Mouse (Mus musculus): ENCODE measurements at regions not wholly inside any gene's neighbourhood (a gene's known extent, or its start where the extent isn't known, plus 50 kb on each side); places are given as distances from the start of the nearest gene placed in this dataset.
"Not testable (repeated sequence)": the region's sequence is repeated elsewhere in the genome, so short reads cannot be mapped to it uniquely, and the experiment has no call there.

DNA sequence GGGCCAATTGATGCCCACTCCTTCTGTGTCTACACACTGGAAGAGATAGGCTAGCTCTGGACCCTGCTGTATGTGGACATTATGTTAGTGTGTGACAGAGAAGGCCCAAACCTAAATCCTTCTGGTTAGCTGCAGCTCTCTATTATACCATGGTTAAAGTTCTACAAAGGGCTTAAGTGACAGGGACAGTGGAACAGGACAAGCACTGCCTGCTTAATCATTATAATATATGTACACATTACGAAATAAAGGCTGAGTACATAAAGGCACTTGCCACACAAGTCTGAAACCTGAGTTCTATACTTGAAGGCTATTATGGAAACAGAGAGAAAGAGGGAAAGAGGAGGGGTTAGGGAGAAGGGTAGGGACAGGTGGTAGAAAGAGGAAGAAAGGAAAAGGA lies 55.2 kb downstream of the Rdh14 start:
- DNase-seq (ENCODE audit: low spot score in 2 of 2): no peak

DNA sequence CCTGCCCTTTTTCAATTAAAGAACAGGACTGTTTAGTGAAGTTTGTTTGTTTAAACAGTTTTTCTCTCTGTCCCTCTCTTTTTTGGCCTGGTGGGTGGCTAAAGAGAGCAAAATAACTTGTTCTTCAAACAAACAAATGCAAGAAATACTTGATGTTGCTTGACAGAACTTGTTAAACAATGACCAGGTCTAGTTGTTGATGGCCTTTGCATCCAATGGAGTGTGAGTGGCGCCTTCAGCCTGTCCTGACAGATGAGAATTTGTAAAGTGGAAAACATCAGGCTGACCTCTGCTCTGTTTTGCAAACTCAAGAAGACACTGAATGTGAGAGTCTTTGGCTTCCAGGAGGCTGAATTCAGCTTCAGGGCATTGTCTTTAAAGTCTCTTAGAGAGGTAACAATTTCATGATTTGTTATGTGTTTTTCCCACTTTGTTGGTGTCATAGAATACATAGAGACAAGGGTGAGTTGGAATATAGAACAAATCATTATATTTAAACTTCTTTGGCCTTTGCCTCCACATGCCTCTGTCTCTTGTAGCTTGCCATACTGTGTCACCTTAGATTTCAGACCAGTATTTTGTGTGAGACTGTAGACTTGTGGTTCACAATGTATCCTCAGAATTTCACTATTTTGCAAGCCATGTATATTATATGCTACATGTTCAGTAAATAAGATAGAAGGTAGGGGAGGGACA lies 67.5 kb downstream of the Rdh14 start:
- no peak for DNase-seq (ENCODE audit: low spot score in 2 of 2)

DNA sequence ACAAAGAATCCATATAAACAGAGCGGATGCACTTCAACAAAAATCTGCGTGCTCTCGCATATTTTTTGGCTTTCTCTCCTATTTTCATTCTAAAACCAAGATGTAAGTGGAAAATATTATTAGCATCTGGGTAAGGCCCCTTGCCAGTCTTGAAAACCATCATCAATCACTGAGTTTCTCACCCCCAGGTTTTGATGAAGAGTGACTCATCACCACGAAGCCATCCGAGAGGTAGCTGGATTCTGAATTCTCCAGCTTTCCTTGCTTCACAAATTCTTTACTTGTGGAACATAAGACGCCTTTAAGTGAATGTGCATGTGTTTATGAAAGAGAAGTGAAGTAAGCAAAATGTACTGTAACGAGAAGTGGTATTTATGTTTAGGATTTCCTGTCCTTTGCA lies 71.2 kb downstream of the Rdh14 start:
- DNase-seq (ENCODE audit: low spot score in 2 of 2): no peak

DNA sequence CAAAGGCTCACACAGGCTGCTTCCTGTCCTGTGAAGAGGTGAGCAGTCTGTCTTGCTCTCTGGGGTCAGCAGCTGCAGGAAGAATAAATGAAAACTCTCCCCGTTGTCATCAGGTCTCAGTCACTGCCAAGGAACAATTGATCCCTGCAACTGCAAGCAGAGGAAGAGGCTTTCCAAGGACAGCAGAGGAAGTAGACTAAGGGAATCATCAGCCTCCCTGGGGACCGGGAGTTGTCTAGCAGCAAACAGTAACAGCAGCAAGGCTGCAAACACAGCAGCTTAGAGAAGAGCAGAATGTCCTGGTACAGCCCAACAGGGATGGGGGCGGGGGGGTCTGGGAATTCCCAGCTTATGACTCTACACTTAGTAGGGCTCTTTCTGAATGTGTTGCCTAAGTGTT lies 72.4 kb downstream of the Rdh14 start:
- DNase-seq (ENCODE audit: low spot score in 2 of 2): no peak

DNA sequence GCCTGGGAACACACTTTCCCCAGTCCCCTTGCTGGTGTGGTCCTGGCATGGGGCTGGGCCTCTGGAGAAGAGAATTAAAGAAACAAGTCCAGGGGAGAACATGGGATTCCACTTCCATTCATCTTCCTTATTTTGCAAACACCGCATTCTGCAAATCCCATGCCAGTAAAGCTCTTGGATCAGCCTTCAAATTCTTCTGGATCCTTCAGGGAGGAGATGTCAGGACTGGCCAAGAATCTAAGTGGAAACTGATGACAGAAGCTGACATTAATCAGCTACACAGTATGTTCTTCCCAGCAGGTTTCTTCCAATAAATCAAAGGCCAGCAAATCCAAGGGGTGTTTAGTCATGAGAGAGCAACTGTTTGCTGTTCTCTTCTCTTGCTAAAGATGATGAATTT lies 83.4 kb downstream of the Rdh14 start:
- no peak for DNase-seq (ENCODE audit: low spot score in 2 of 2)

DNA sequence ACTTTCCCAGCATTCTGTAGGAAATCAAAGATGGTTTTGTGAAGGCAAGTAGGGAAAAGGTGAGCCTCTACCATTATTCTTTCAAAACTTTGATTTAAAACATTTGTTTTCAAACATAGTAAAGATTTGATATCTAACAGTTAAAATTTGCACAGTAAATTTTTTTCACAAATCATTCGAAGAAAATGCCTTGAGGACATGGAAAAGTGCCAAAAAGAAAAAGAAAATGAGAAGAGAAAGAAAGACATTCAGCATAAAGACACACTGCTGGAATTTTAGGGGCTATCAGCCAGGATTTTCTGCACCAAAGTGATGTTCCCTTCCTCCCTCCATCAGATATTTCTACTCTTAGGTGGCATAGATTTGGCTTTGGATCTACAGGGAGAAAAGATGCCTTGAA lies 90.2 kb downstream of the Rdh14 start:
- no peak for DNase-seq (ENCODE audit: low spot score in 2 of 2)

DNA sequence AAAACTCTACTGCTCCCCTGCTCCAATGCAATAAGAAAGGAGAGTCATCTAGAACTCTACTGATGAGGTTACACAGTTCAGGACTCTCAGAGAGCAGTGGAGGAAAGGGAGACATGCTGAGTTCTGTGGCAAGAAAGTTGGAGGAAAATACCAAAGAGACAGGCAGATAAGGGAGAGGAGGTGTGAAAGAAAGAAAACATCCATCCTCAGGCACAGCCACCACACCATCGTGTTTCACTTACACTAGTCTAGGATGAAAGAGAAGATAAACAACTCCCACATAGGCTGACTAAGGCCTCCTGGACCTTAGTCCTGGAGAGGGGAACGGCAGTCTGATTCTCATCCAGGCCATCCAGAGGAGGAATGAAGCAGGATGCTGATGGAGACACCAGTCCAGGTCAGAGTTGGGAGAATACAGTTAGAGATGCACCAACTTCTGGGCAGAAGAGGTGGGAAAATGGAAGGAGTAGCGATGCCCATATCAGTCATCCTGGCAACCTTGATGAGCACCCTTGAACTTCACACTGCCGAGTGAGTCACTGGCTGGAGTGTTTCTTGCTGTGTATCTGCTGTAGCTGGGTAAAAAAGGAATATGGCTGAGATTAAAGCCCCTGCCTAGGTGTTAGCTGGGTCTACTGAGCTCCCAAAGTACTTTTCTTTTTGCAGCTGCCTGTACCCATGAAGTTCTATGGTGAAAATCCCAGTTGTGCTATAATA lies 91.9 kb downstream of the Rdh14 start:
- DNase-seq (ENCODE audit: low spot score in 2 of 2): no peak

DNA sequence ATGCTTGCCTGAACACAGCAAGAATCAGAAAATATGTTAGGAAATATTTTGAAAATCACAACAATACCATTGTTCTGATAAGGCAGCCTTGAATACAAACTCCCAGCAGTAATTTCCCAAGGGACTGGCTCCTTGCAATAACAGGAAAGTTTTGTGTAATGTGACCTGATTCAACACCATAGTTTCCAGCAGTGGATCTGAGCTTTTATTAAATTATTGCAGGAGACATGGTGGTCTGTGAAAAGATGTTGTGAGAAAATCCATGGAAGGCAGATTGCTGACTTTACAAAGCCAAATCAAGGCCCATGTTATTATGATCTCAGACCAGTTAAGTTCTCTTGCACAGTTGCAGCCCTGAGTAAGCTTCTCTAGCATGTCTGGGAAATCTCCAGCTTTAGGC lies 116.1 kb downstream of the Rdh14 start:
- DNase-seq (ENCODE audit: low spot score in 2 of 2): no peak

DNA sequence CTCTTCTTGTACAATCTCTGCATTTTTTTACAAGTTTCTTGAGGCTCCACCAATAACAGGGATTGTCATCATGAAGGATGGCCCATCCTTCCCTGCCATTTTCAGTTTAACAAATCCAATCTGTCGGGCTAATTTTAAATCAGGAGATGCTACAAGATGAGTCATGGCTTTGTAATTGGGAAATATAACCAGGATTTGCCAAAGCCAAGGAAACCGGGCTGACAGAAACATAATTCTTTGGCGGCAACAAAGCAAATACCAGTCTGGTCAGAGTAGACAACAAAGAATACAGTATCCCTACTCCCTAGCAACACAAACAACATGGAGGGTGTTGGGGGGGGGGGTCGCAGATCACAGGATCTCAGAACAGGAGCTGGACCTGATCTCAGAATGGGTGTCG lies 123.0 kb downstream of the Rdh14 start:
- DNase-seq (ENCODE audit: low spot score in 2 of 2): no peak

DNA sequence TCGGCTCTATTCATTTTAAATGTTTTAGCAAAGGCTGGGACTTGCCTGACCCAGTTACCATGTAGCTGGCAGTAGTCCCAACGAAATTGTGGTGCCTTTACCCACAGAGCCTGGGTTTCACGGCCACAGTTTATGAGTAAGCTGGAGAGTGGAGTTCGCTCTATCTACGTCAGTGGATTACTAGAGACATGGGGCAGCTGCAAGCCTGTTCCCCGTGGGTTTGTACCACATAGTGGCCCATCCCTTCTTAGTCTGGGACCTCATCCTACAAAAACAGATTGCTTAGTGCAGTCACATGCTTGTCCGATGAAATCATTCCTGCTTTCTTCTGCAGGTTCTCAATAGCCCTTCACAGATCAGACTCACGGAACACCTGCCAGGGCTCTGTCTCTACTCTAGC lies 123.7 kb downstream of the Rdh14 start:
- no peak for DNase-seq (ENCODE audit: low spot score in 2 of 2)

DNA sequence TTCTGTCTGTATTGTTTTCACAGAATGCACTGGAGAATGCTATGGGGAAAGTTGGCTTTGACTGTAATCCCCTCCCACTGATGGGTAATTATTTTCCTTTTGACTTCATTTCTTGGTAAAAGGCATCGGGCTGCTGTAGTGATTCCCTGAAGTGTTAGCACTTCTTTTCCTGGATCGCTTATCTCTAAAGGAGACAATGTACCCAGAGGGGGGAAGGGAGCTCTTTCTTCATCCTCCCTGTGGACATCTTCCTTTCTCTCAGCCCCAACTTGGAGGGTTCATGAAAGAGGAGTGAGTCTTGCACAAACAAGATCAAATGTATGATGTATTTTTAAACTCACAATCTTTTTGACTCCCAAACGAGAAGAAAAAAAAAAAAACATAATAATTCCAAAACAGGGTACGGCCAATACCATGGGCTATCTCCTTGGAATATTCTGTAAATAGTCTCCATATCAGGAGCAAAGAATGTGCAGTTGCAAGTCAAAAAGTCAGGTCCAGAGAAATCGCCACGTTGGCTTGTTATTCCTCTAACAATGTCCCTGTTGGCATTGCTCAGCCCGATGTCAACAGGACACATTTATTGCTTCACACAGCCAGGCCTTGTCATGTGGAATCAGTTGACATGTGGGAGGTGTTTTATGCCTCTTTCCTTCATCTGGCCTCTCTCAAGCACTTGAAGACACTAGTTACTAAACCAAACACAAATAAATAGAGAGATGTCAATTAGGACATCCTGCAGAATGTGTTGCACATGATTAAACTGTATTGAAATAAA lies 134.1 kb downstream of the Rdh14 start:
- no peak for DNase-seq (ENCODE audit: low spot score in 2 of 2)

DNA sequence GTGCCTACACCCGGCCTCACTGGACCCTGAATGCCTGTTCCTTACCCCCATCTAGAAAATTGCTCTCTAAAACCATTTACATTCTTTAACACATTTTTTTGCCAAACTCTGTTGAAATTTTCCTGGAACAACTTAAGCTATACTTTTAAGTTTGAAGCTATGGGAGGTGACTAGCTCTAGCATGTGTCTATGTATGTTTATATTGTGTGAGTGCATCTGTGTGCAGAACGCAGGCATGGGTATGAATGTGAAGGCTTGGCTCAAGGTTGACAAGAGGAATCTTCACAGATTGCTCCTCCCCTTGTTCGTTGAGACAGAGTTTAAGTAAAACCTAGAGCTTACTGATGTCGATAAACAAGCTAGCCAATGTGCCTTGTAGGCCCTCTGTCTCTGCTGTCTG lies 135.4 kb downstream of the Rdh14 start:
- DNase-seq (ENCODE audit: low spot score in 2 of 2): no peak

DNA sequence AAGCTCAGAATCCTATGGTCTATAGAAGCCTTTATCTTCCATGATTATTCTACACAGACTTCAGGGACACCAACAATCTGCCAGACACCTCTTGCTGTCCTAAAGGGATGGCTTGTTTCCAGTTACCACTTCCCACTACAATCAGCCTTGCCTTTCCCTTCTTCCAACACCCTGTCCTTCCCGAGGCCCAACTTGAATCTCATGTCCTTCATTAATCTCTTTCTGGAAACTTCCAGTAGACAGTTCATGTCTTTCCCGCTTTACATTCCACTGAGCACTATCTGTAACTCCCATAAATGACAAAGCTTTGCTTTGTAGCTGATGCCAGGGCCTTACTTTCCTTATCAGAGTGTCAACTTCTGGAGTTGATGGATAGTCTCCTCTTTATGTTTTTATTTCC lies 138.5 kb downstream of the Rdh14 start:
- no peak for DNase-seq (ENCODE audit: low spot score in 2 of 2)

DNA sequence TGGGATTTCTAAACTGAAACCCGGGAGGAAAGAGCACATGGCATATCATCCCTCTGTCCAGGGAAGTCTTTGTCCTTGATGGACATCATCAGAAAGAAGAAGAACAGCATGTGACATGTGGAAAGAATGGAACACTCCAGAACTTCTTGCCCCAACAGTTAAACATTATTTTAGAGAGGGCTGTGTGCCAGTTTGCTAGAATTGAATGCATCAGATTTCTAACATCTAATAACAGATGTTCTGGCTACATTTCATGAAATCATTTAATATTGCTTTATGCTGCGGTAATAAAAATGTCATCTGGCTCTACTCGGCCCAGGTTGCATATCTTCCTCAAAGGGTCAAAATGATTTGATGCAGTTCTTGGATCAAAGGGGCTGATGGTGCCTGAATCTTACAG lies 140.4 kb downstream of the Rdh14 start:
- DNase-seq (ENCODE audit: low spot score in 2 of 2): no peak

DNA sequence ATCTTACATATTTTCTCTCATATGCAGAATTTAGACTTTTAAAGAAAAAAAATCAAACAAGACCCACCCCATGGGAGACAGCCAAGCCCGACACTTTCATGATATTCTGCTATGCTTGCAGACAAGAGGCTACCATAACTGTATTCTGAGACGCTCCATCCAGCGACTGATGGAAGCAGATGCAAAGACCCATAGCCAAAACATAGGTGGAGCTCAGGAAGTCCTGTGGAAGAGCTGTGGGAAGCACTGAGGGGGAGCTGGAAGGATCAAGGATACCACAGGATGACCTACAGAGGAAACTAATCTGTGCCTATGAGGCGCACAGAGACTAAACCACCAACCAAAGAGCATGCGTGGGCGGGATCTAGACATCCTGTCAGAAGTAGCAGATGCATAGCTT lies 143.4 kb downstream of the Rdh14 start:
- no peak for DNase-seq (ENCODE audit: low spot score in 2 of 2)

DNA sequence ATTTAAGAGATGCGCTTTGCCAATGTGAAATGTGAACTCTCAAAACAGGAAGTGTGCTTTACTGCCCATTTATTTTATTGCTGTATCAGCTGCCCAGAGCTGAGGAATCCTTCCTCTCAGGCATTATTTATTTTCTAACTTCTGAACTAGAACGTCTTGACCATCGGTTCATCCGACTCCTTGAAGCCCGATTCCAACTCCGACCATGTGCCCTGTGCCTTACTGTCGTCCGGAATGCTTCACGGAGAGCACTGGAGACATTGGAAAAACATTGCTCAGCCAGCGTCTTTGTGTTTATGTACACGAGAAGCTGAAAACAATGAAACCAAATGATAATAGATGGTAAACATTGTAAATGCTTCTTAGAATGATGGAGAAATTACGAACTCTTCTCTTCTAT lies 145.7 kb downstream of the Rdh14 start:
- DNase-seq (ENCODE audit: low spot score in 2 of 2): no peak

DNA sequence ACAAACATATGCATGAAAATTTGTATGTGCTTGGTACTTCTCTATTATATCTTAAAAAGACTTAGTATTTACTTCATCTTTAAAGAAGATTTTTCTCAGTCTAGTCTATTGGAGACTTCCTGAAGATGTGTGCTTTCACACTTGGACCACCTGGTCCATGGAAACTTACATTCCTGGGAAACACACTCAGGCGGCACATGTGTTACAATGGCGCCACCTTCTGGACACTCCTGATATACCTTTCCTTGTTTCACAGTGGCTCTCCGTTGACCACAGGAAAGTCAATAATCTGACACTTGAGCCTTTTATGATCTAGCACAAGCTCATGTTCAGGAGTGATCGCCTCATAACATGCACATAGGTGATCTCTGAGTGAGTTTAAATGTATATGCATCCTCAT lies 146.5 kb downstream of the Rdh14 start:
- peak; percentile 56 to 66 for DNase-seq (ENCODE audit: low spot score in 2 of 2)

DNA sequence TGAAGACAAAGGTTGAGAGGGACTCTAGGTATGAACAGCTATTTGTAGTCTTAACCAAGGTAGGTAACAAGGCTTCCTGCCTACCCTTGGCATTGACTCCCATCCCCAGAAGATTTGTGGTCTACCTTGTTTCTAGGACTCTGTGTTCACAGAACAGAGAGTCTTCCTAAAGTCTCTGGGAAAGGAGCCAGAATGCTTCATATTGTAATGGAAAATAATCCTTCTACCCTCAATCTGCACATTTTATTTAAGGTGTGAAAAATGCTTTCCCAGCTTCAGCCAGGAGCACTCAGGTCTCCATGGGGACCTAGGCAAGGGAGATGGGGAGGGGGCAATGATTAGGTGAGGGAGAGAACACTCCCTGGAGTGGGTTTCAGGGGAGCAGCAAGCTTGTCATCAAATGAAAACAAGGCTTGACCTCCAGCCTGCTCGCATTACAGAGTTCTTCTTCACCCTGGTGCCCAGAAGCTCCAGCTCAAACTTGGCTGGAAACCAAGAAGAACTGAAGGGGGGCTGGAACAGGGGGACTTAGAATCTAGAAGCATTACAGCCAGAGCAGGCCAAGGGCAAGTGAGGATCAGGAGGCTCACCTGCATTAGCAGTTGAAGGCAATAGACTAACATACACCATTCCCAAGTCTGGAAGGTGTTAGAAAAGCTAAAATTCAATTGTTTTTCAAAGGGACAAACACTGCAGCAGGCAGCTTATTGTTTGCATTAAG lies 159.1 kb downstream of the Rdh14 start:
- no peak for DNase-seq (ENCODE audit: low spot score in 2 of 2)

DNA sequence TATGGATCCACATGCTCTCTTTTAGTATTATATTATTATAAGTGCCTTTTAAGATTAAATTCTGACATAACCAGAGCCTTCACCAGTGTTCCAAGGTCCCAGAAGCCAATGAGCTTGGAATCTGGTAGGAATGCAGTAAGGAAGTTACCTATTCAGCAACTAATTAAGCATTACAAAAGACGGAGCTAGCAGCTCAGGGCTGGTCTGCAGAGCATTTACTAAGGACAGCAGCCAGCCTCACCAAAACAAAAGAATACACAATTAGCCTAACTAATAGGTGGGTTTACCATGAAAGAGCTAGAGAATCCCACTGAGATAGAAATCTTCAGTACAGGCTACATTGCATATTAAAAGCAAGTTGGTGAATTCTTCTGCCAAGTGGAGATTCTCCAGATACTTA lies 164.1 kb downstream of the Rdh14 start:
- not testable (repeated sequence) for DNase-seq (ENCODE audit: low spot score in 2 of 2)

DNA sequence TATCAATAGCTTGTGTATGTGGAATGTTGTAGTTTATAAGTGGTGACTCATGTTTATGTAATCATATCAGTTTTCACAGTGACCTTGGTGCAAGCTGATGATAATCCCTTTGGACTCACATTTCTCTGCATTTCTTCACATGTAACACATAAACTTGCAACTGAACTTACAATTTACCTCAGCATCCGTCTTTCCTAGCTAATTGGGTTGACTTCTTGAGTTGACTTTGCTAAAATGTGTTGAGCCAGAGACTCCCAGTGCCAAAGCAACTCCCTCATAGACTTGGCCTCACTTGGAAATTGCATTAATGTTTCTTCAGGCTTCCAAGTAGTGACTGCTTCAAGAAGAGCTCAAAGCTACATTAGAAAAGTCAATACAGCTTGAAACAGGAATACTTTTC lies 172.4 kb downstream of the Rdh14 start:
- DNase-seq (ENCODE audit: low spot score in 2 of 2): no peak

DNA sequence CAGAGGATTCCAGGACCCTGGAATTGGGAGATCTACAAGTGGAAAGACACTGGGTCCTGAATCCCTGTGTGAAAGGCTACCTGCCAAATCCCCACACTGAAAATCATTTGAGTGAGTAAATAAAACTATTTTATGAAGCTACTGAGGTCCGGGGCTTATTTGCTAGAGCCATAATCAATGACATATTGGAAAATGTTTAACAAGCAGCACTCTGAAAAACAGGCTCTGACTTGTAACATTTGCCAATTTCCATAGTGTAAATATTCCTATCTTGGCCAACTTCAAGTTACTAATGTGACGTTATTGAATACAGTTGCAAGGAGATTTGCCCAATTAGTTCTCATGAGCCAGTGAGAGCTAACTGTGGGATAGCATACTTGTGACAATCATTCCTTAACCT lies 177.3 kb downstream of the Rdh14 start:
- no peak for DNase-seq (ENCODE audit: low spot score in 2 of 2)

DNA sequence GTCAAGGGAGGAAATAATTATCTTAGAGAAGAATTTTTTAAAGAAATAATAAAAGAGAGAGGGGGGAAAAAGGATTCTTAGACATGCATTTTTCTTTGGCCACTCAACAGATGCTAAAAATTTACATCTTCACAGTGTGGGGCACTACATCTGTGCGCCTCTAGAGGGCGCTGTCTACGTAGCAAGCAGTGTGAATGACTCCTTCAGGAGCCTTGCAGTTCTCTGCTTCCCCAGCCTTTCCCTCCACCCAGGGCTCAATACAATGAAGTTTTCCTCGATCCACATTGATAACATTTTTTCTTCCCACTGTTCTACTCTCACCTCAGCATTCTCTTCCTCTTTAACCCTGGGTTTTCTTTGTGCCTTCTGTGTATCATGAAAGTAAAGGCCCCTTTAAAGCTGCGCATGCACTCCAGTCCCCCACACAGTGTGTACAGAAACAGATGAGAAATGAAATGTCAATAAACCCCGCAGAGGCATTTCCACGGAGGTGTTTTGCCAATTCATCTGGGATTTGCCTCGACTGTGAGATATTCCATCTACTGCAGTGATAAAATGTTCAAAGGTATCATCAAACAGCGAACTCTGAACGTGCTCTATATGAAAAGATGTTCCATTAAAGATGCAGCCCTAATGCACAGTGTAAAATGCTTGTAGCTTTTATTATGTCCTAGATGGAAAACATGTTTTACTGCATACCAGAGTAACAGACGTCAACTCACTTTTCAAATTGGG lies 181.2 kb downstream of the Rdh14 start:
- no peak for DNase-seq (ENCODE audit: low spot score in 2 of 2)

Measured in frontal cortex, postnatal 36 days (tissue).